Mouse (Mus musculus) midbrain, embryonic 16.5 days (tissue): ENCODE data around the gene Zmiz1. TPM values are rescaled to one million over a fixed set of nuclear protein-coding genes. Genes with fewer than 3 reads are reported as not detected.

Source experiments
- ATAC-seq: fragments of 200-750 bp; cut with Nextera tagmentation; 2 replicates; pipeline ENCODE4 v1.8.0; 2017; ENCODE audit warnings: moderate TSS enrichment
- H3K27ac ChIP-seq: fragments of 300-500 bp; sonication (generic); 2 replicates; pipeline ENCODE4 v1.5.1; 2014; ENCODE audit warnings: mild to moderate bottlenecking, low read length, mixed read lengths
- H3K27me3 ChIP-seq: fragments of 300-500 bp; sonication (generic); 2 replicates; pipeline ENCODE4 v1.6.1; 2014; ENCODE audit warnings: low read depth, low read length, mixed read lengths; ENCODE audit not compliant: control insufficient read depth, insufficient read depth
- H3K36me3 ChIP-seq: fragments of 300-500 bp; sonication (generic); 2 replicates; pipeline ENCODE4 v1.6.1; 2014; ENCODE audit warnings: mild to moderate bottlenecking, low read length, moderate library complexity, mixed read lengths; ENCODE audit not compliant: control insufficient read depth, insufficient read depth
- H3K4me1 ChIP-seq: fragments of 300-500 bp; sonication (generic); 2 replicates; pipeline ENCODE4 v1.6.1; 2014; ENCODE audit warnings: mild to moderate bottlenecking, low read length, mixed read lengths; ENCODE audit not compliant: control insufficient read depth, insufficient read depth
- H3K4me2 ChIP-seq: fragments of 300-500 bp; sonication (generic); 2 replicates; pipeline ENCODE4 v1.6.1; 2014; ENCODE audit warnings: mild to moderate bottlenecking, low read length, mixed read lengths
- H3K4me3 ChIP-seq: fragments of 300-500 bp; sonication (generic); 2 replicates; pipeline ENCODE4 v1.5.1; 2014; ENCODE audit warnings: low read depth, mild to moderate bottlenecking, low read length, moderate library complexity, mixed read lengths
- H3K9ac ChIP-seq: fragments of 300-500 bp; sonication (generic); 2 replicates; pipeline ENCODE4 v1.6.1; 2014; ENCODE audit warnings: low read depth, low read length, mixed read lengths
- H3K9me3 ChIP-seq: fragments of 300-500 bp; sonication (generic); replicated peaks from 2 replicates; pipeline ENCODE4 v1.6.1; 2014; ENCODE audit warnings: mild to moderate bottlenecking, low read length, mixed read lengths; ENCODE audit not compliant: control insufficient read depth, poor library complexity, severe bottlenecking
- WGBS: fragments of 180-500 bp; shearing (Covaris S2); extraction: QIAGEN DNeasy Blood & Tissue Kit; methylation state at CpG from one replicate; pipeline ENCODE4 v1.1.7; 2014; 5-methylcytosine and 5-hydroxymethylcytosine counted together
- polyA plus RNA-seq: library from polyadenylated mRNA; unstranded; fragments of >200 nt; fragmentation: Nextera tagmentation; extraction: Ambion mirVana; gene quantifications from 2 replicates; pipeline ENCODE4 v1.2.1, GENCODE M21; 2015

The Zmiz1 gene
- polyA plus RNA-seq, 1 experiment from 2014 or later: 54.2 TPM

- H3K27me3 ChIP-seq: no peaks in the 10 kb centered on the region
- H3K4me2 ChIP-seq: peak overlapping the region; percentile 98
- peak; percentile 79 for ATAC-seq
- no peaks in the 10 kb centered on the region for H3K36me3 ChIP-seq
- H3K27ac ChIP-seq: peak overlapping the region; percentile 98
- H3K4me1 ChIP-seq: peaks cover 69% of the 10 kb centered on the region
- H3K4me3 ChIP-seq: peak overlapping the region; percentile 84
- whole genome bisulfite sequencing: under 1% methylated on average over 77 of the region's 103 CpGs
- H3K9ac ChIP-seq: peak overlapping the region; percentile 95
- no peaks in the 10 kb centered on the region for H3K9me3 ChIP-seq
Observed at GRCm38 (mm10) chr14:25607141-25607967, 148.4 kb downstream of the Zmiz1 start.

GRCm38 (mm10) chr14:25607968-25608491 is 149.0 kb downstream of the Zmiz1 start:
- H3K4me3 ChIP-seq: peak overlapping the region; percentile 84
- peak; percentile 76 for ATAC-seq
- no peaks in the 10 kb centered on the region for H3K27me3 ChIP-seq
- WGBS: 0% methylated on average over 32 of the region's 53 CpGs
- H3K4me2 ChIP-seq: peak overlapping the region; percentile 98
- peak overlapping the region; percentile 95 for H3K9ac ChIP-seq
- H3K9me3 ChIP-seq: no peaks in the 10 kb centered on the region
- H3K36me3 ChIP-seq: no peaks in the 10 kb centered on the region
- H3K27ac ChIP-seq: peak overlapping the region; percentile 98
- H3K4me1 ChIP-seq: peaks cover 69% of the 10 kb centered on the region

GRCm38 (mm10) chr14:25608618-25609017 is 149.6 kb downstream of the Zmiz1 start:
- Histone ChIP-seq H3K4me2 (peak overlapping the region; percentile 98), H3K4me3 (peak overlapping the region; percentile 84), H3K9ac (peak overlapping the region; percentile 95), H3K36me3 (no peaks in the 10 kb centered on the region), H3K4me1 (peaks cover 74% of the 10 kb centered on the region), H3K27me3 (no peaks in the 10 kb centered on the region), H3K27ac (peak overlapping the region; percentile 98), H3K9me3 (no peaks in the 10 kb centered on the region)
- 2% methylated on average over 4 of the region's 4 CpGs for WGBS
- ATAC-seq: no peak

- no peaks in the 10 kb centered on the region for H3K9me3 ChIP-seq
- ATAC-seq: no peak
- H3K4me3 ChIP-seq: peak overlapping the region; percentile 84
- no peaks in the 10 kb centered on the region for H3K36me3 ChIP-seq
- peak overlapping the region; percentile 98 for H3K4me2 ChIP-seq
- H3K27me3 ChIP-seq: no peaks in the 10 kb centered on the region
- H3K4me1 ChIP-seq: peaks cover 80% of the 10 kb centered on the region
- H3K9ac ChIP-seq: peak overlapping the region; percentile 71
- 56% methylated on average over 7 of the region's 7 CpGs for whole genome bisulfite sequencing
- no peak overlapping the region for H3K27ac ChIP-seq
Observed at GRCm38 (mm10) chr14:25609355-25609754, 150.4 kb downstream of the Zmiz1 start.

GRCm38 (mm10) chr14:25610396-25611158 is 151.6 kb downstream of the Zmiz1 start:
- Histone ChIP-seq H3K27ac (peak overlapping the region; percentile 43), H3K4me2 (peak overlapping the region; percentile 98), H3K9ac (peak overlapping the region; percentile 71), H3K4me1 (peaks cover 77% of the 10 kb centered on the region), H3K27me3 (no peaks in the 10 kb centered on the region), H3K4me3 (peak overlapping the region; percentile 84), H3K36me3 (no peaks in the 10 kb centered on the region), H3K9me3 (no peaks in the 10 kb centered on the region)
- WGBS: 38% methylated on average over 14 of the region's 14 CpGs
- no peak for ATAC-seq

GRCm38 (mm10) chr14:25611159-25611697 is 152.2 kb downstream of the Zmiz1 start:
- H3K9ac ChIP-seq: peak overlapping the region; percentile 71
- peak overlapping the region; percentile 98 for H3K4me2 ChIP-seq
- no peaks in the 10 kb centered on the region for H3K27me3 ChIP-seq
- peaks cover 77% of the 10 kb centered on the region for H3K4me1 ChIP-seq
- peak overlapping the region; percentile 84 for H3K4me3 ChIP-seq
- H3K27ac ChIP-seq: peak overlapping the region; percentile 43
- no peaks in the 10 kb centered on the region for H3K9me3 ChIP-seq
- no peak for ATAC-seq
- H3K36me3 ChIP-seq: no peaks in the 10 kb centered on the region
- WGBS: 21% methylated on average over 9 of the region's 9 CpGs

GRCm38 (mm10) chr14:25611815-25612698 is 153.1 kb downstream of the Zmiz1 start:
- Histone ChIP-seq H3K36me3 (no peaks in the 10 kb centered on the region), H3K9ac (peak overlapping the region; percentile 71), H3K27ac (peak overlapping the region; percentile 43), H3K4me1 (peaks cover 73% of the 10 kb centered on the region), H3K9me3 (no peaks in the 10 kb centered on the region), H3K4me3 (peak overlapping the region; percentile 84), H3K4me2 (peak overlapping the region; percentile 98), H3K27me3 (no peaks in the 10 kb centered on the region)
- no peak for ATAC-seq
- WGBS: 72% methylated on average over 10 of the region's 10 CpGs

- H3K36me3 ChIP-seq: no peaks in the 10 kb centered on the region
- WGBS: 82% methylated on average over 8 of the region's 8 CpGs
- H3K4me3 ChIP-seq: no peak overlapping the region
- peaks cover 77% of the 10 kb centered on the region for H3K4me1 ChIP-seq
- H3K27ac ChIP-seq: no peak overlapping the region
- no peak overlapping the region for H3K4me2 ChIP-seq
- no peak for ATAC-seq
- H3K9me3 ChIP-seq: no peaks in the 10 kb centered on the region
- 0 out of 2 replicates have a peak overlapping the region, but pooled peaks have one; percentile 6 for H3K9ac ChIP-seq
- no peaks in the 10 kb centered on the region for H3K27me3 ChIP-seq
Observed at GRCm38 (mm10) chr14:25613942-25614575, 155.1 kb downstream of the Zmiz1 start.
